Mouse (Mus musculus) heart, postnatal 25 days (tissue): ENCODE results near the gene Ece1. TPM values are rescaled to one million over a fixed set of nuclear protein-coding genes. Genes with fewer than 3 reads are reported as not detected.

Experiments used
- DNase-seq: peaks from one replicate; pipeline ENCODE4 v3.0.0; 2022; ENCODE audit warnings: low spot score
- intact Hi-C: fragments of 180-260 bp; cut with DNase I; formaldehyde crosslinking; loops from one replicate; pipeline ENCODE4 v1.15.1; 2025
- total RNA-seq, 2 experiments: library from RNA; stranded (reverse); gene quantifications; 2 replicates each; pipeline ENCODE4 v1.2.3; 2021

Gene Ece1
- total RNA-seq, 2 experiments from 2014 or later, result 91.2 to 111 TPM

DNA sequence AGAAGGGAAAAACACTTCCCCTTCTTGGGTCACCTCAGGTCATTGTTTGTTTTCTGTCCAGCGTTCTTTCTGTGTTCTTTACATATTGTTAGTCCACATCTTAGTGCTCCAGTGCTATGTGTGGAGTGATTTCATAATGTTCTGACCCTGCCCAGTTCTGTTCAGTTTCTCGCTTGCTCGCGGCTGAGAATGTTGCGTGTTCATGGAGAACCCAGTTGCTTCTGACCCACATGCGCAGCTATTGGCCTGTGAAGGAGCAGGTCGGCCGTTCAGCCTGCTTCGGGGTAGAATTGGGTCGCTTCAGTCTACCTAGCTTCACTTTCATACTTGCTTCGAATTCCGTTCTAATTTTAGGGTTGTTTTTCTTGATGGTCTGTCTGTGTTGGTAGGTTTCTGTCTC lies 133.4 kb downstream of the Ece1 start:
- intact Hi-C loops, result no loop called here
- DNase-seq, result no peak

DNA sequence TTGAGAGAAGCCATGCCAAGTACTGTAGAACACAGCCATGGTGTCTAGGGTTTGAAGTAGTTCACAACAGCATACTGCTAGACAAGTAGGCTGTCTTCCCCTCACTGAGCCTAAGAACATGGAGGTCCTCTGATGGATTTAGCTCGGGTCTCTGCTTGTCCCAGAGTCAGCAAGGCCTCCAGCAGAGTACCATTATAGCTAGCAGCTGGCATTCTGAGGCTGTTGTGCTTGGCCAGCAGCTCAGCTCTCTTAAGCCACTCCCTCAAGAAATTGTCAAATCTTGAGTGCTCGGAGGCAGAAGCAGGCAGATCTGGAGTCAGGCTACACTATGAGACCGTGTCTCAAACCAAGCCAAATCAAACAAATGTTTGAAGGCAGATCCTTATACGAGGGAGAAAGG lies 136.2 kb downstream of the Ece1 start:
- no peak for DNase-seq
- intact Hi-C loops, result no loop called here

DNA sequence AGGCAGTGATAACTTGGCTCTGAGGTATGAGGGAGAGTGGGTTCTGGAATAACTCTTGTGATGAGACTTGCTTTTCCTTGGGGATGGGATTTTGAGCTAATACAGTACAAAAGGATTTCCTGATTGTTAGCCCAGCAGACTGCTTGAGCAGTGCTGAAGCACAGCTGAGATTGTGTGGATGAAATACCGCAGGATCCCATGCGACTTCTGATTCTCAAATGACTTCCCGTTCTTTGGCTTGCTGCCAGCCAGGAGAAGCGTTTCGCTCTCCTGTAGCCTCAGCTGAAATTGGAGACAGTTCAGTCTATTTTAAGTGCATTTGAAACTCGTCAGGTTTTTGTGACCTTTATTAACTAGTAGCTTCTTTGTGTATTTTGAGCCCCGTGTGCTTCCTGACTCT lies 138.6 kb downstream of the Ece1 start:
- intact Hi-C loops, result no loop called here
- no peak for DNase-seq

DNA sequence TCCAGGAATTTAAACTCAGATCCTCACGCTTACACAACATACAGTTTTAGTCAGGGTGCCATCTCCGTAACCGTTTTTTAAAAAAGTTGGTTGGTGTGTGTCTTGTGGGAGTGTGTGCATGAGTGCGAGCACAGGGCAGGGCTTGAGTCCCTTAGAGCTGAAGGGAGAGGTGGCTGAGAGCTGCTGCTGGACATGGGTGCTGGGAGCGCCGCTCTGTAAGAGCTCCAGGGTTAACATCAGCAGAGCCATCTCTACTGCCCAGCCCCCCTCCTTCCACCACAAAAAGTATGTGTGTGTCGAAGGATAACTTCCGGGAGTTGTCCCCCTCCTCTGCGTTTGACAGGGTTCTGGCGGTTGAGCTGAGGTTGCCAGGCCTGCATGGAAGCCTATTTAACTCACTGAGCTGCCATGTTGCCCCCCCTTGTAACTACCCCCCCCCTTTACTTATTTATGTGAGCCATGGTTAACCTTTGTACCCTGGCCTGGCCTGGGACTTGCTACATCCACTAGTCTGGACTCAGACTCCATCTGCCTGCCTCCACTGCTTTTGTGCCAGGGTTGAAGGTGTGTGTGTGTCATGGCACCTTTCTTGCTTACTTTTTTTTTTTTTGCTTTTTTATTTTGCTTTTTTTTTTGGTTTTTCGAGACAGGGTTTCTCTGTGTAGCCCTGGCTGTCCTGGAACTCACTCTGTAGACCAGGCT lies 142.0 kb downstream of the Ece1 start:
- intact Hi-C loops, result no loop called here
- no peak for DNase-seq

DNA sequence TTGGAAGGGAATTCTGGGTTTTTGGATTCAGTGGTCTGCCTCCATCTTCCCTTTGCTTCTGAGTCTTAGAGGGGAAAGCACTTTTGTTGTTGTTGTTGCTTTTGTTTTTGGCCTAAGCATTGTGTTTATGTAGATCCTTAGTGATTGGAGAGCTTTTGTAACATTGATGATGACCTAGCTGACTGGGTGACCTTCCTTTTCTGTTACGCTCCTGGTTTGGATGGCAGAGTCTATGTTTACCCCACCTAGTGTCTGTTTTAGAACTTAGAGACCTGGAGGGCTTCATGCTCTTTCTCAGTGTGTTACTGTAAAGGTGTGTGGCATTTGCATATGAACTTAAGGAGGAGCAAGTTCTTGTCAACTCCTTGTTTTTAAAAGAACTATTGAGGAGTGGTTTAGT lies 143.7 kb downstream of the Ece1 start:
- no peak for DNase-seq
- intact Hi-C loops, result no loop called here

DNA sequence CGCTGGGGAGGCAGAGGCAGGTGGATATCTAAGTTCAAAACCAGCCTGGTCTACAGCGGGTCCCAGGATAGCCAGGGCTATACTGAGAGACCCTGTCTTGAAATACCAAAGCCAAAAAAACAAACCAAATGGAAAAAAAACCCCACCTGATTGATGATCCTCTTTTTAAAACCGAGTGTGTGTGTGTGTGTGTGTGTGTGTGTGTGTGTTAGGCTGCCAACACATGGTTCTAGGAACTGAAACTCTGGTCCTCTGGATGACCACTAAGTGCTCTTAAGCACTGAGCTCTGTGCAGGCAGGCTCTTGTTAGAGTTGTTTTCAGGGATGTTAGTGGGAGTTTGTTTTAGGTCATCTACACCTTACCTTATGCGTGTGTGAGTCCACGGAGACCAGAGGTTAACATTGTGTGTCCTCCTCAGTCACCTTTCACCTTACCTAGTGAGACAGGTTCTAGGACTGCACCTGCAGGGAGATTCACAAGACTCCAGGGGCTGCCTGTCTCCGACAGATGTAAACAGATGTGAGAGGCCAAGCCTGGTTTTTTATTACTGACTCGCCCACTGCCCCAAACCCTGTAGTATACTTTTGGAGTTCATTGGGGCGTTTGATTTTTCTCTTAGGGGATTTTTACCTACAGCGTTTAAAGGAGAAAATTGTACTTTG lies 145.0 kb downstream of the Ece1 start:
- intact Hi-C loops, result no loop called here

DNA sequence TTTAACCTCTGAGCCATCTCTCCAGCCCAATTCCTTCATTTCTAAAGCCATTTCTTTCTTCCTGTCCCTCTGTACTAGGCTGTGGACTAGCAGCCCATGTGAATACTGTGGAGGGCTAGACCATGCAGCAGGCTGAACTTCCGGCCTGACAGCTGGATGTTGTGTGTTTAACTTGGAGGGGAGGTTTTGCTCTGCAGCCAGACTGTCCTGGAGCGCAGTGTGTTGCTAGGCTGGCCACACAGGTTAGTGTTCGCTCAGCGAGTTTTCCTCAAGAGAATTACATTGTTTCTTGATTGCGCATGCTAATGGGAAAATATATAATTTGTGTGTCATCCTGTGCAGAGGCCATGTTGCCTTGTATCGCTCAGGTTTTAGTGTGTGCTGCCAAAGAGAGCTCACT lies 146.6 kb downstream of the Ece1 start:
- DNase-seq, result no peak
- intact Hi-C loops, result no loop called here

More for the DNA sequence above, 145.0 kb downstream of the Ece1 start:
- DNase-seq, result no peak

DNA sequence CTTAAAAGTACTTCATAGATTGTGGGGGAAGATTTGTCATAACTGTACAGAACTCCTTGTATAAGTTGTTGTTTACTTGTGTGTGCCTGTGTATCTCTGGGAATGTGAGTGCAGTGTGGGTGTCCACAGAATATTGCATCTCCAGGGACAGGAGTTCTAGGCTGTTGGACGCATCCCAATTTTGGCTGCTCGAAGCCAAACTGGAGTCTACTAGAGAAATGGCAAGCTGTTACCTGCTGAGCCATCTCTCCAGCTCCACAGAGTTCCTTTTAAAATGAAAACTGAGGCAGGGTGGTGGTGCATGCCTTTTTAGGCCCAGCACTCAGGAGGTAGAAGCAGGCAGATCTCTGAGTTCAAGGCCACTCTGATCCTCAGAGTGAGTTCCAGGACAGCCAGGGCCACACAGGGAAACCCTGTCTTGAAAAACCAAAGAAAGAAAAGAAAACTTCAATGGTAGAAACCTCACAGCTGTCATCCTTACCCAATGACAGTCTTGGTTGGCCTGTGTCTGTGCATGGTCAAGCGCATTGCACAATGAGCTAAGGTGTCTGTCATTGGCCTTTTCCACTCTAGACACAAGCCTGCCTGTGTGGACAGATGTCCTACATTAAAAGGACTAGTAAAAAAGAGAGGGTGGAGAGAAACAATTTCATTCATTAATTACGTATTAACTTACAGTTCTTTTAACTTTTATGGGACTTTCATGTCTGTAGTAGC lies 147.9 kb downstream of the Ece1 start:
- intact Hi-C loops, result no loop called here
- no peak for DNase-seq

DNA sequence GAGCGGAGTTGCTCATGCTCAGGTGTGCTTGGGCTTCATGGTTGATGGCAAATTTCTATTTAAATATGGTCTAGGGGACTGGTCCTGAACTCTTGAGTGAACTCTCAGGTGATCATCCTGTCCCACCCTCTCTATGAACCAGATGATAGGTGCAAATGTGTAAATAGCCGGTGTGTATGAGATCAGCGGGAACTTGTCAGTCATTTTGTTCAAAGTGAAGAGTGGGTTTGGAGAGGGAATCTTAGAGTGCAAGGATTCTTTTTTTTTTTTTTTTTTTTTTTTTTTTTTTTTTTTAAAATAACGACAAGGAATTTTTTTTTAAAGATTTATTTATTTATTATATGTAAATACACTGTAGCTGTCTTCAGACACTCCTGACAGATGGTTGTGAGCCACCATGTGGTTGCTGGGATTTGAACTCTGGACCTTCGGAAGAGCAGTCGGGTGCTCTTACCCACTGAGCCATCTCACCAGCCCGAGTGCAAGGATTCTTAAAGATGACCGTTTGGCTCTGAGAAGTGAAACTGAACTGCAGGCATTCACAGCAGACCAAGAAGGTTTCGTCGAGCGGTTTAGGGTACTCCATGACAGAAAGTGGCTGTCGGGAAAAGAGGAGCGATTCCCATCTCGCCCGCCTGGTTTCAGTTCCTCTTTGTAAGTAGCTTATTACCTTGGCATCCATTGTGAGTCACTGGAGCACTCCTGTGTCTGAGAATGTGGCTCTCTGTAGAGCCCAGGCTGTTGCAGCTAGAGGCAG lies 151.9 kb downstream of the Ece1 start:
- intact Hi-C loops, result no loop called here
- DNase-seq, result no peak

Other genes starting within 250 kb of the Ece1 start
- 10 to 100 TPM; 13.8 to 19.4 TPM for gene Rap1gap, start 197.5 kb upstream of the Ece1 start, total RNA-seq
- gene Alpl, start 65.9 kb upstream of the Ece1 start, total RNA-seq, result 10 to 100 TPM; 52.8 to 68.3 TPM
- 10 to 100 TPM; 44.1 to 48.1 TPM for gene Eif4g3, start 130.8 kb downstream of the Ece1 start, total RNA-seq